Mouse (Mus musculus): ENCODE measurements around the gene Rpgrip1l. TPM values are rescaled to one million over a fixed set of nuclear protein-coding genes. Genes with fewer than 3 reads are reported as not detected.

Gene Rpgrip1l
- polyA plus RNA-seq, 1 experiment from 2014 or later, result 9.9 TPM

DNA sequence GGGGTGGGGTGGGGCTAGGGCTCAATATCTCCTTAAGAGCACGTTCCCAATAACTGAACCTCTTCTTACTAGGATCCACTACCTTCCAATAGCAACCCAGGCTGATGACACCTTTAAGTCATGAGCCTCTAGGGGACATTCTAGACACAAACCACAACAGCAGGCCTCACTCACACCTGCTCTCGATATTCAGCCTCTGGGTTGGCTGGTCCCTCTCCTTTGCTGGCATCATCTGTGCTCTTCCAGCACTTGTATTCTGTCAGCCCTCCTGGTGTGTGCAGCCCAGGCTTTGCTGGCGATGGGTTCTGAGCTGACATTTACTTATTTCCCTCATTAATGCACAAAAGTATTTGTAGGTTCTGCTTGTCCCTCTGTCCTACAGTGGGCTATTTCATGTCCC lies 98.8 kb downstream of the Rpgrip1l start:
- WGBS, result 59% methylated on average over 3 of the region's 3 CpGs
- no peak overlapping the region for H3K9ac ChIP-seq
- H3K36me3 ChIP-seq, result no peaks in the 10 kb centered on the region
- no peak overlapping the region for H3K4me3 ChIP-seq
- no peaks in the 10 kb centered on the region for H3K27me3 ChIP-seq
- no peak overlapping the region for H3K27ac ChIP-seq (replicated peaks)
- no peaks in the 10 kb centered on the region for H3K9me3 ChIP-seq
- no peak overlapping the region for H3K4me2 ChIP-seq
- H3K4me1 ChIP-seq (replicated peaks), result no peaks in the 10 kb centered on the region; the same call in 1 of the 2 replicates
- no peak for ATAC-seq (ENCODE audit: low FRiP score, low read depth)

DNA sequence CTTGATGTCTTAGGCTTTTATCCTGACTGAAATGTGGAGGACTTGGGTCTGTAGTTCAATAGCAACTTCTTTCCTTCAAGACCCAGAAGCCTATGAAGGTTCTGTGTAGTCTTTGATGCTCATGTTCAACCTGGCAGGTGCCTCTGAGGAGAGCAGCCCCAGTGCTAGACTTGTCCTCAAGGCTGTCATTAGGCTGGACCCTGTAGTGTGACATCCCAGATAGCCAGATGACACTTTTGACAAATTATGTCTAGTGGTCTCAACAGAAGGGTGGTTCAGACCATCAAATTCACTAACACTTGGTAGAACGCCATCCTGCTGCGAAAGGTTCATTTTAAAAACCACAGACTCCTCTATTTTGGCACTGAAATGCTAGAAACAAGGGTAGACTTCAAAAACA lies 100.1 kb downstream of the Rpgrip1l start:
- H3K4me3 ChIP-seq, result no peak overlapping the region
- H3K4me2 ChIP-seq, result no peak overlapping the region
- H3K9me3 ChIP-seq, result no peaks in the 10 kb centered on the region
- no peak overlapping the region for H3K27ac ChIP-seq (replicated peaks)
- ATAC-seq (ENCODE audit: low FRiP score, low read depth), result no peak
- no peaks in the 10 kb centered on the region for H3K4me1 ChIP-seq (replicated peaks)
- H3K27me3 ChIP-seq, result no peaks in the 10 kb centered on the region
- WGBS, result 95% methylated on average over 2 of the region's 2 CpGs
- H3K9ac ChIP-seq, result no peak overlapping the region
- no peaks in the 10 kb centered on the region for H3K36me3 ChIP-seq

DNA sequence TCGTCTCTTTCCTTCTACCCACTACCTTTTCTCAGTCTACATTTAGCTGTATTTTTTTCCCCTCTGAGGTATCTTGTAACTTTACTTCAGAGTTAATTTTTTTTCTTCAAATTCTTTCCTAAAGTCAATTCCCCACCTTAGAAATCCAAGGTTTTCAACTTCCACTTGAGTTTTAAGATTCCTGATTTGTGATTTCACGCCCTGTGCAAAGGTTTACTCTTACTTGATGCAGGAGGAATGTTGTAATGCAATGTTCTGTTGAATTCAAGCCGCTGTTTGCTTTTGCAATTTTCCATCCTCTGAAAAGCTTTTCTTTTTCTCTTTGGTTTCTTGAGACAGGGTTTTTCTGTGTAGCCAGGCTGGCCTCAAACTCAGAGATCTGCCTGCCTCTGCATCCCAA lies 103.4 kb downstream of the Rpgrip1l start:
- Histone ChIP-seq H3K4me2 (no peak overlapping the region), H3K4me3 (no peak overlapping the region), H3K27me3 (no peaks in the 10 kb centered on the region), H3K4me1 (replicated peaks) (no peaks in the 10 kb centered on the region), H3K9ac (no peak overlapping the region), H3K27ac (replicated peaks) (no peak overlapping the region), H3K36me3 (no peaks in the 10 kb centered on the region), H3K9me3 (no peaks in the 10 kb centered on the region)
- no peak for ATAC-seq (ENCODE audit: low FRiP score, low read depth)
- WGBS, result 90% methylated on average over 3 of the region's 3 CpGs

DNA sequence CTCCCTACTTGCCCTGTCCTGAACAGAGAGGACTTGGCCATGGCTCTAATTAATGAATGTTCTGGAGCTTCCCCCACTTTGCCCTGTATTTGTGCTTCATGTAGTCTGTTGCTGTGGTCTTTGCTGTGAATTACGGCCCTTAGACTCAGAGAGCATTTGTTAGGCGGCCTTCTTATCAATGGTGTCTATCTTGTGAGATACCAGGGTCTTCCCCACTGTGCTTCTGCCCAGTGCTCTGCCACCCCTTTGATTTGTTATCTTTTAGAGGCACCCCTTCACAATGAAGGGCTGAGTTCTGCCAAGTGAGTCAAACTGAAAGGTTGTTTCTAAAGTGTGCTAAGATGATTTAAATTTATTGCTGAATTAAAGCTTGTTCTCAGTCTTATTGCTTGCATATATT lies 105.4 kb downstream of the Rpgrip1l start:
- Histone ChIP-seq H3K4me1 (replicated peaks) (no peaks in the 10 kb centered on the region), H3K9ac (no peak overlapping the region), H3K4me3 (no peak overlapping the region), H3K27ac (replicated peaks) (no peak overlapping the region), H3K27me3 (no peaks in the 10 kb centered on the region), H3K36me3 (no peaks in the 10 kb centered on the region), H3K9me3 (no peaks in the 10 kb centered on the region), H3K4me2 (no peak overlapping the region)
- WGBS, result 83% methylated on average over 2 of the region's 2 CpGs
- no peak for ATAC-seq (ENCODE audit: low FRiP score, low read depth)

DNA sequence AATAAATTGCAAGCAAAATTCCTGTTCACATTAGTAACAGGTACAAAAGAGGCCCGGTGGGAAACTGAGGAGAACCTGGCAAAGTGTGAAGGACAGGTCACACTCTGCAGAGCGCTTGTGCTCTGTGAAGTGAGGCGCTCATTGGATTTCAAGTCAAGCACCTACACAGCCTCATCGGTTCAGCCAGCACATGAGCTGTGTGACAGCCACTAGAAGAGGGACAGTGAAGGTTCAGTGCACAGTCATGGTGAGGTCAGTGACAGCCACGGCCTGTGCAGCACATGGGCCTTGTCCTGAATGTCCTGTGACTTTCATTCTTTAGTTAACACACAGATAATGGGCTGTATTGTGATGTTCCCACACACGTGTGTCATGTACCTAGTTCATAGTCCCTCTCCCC lies 107.2 kb downstream of the Rpgrip1l start:
- Histone ChIP-seq H3K36me3 (no peaks in the 10 kb centered on the region), H3K9me3 (no peaks in the 10 kb centered on the region), H3K4me3 (no peak overlapping the region), H3K27me3 (no peaks in the 10 kb centered on the region), H3K4me1 (replicated peaks) (no peaks in the 10 kb centered on the region), H3K4me2 (no peak overlapping the region), H3K27ac (replicated peaks) (no peak overlapping the region), H3K9ac (no peak overlapping the region)
- 79% methylated on average over 6 of the region's 6 CpGs for WGBS
- ATAC-seq (ENCODE audit: low FRiP score, low read depth), result no peak

DNA sequence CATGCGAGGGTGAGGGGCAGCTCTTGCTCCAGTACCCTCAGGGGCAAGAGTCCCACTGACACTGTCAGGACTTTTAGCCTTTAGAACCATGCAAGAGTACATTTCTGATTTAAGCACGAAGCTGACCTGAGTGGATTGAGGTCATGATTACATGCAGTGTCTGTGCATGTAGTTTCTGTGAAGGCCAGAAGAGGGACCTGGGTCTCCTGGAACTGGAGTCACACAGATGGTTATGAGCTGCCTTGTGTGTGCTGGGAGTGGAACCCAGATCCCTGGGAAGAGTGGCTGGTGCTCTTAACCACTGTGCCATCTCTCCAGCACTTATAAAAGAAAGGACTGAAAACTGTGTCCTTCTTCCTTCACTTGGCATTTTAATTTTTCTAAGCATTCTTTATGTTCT lies 111.9 kb downstream of the Rpgrip1l start:
- H3K4me2 ChIP-seq, result no peak overlapping the region
- H3K36me3 ChIP-seq, result no peaks in the 10 kb centered on the region
- H3K4me3 ChIP-seq, result no peak overlapping the region
- 83% methylated on average over 2 of the region's 2 CpGs for WGBS
- H3K4me1 ChIP-seq (replicated peaks), result no peaks in the 10 kb centered on the region
- no peaks in the 10 kb centered on the region for H3K27me3 ChIP-seq
- ATAC-seq (ENCODE audit: low FRiP score, low read depth), result no peak
- H3K9ac ChIP-seq, result no peak overlapping the region
- H3K27ac ChIP-seq (replicated peaks), result no peak overlapping the region
- no peaks in the 10 kb centered on the region for H3K9me3 ChIP-seq

DNA sequence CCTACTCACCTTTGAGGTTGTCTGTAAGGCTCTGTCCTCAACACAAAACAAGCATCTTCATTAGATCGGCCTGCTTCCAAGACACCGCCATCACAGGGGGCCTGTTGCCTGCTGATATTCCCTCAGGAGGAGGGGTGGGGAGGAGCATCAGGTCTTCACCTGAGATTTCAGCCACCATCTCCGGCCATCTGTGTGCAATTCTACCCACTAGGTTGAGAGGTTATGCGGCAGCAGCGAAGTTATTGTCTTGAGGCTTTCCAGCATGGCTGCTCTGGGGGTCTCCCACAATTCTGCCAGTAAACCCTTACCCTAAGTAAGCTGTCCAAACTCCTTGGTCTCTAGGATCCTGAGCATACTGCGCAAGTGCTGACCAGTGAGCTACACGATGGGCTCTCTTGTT lies 113.2 kb downstream of the Rpgrip1l start, which contains the start of gene Aktip:
Gene Aktip, minus strand, starts transcription at position 101 of the 400 bp plus-strand sequence.
- ATAC-seq (ENCODE audit: low FRiP score, low read depth), result no peak
- no peaks in the 10 kb centered on the region for H3K4me1 ChIP-seq (replicated peaks)
- no peak within 1 kb of the TSS for H3K27ac ChIP-seq (replicated peaks)
- no peak within 1 kb of the TSS for H3K4me2 ChIP-seq
- H3K9ac ChIP-seq, result no peak within 1 kb of the TSS
- no peak within 1 kb of the TSS for H3K4me3 ChIP-seq
- H3K36me3 ChIP-seq, result no peaks in the 10 kb centered on the region
- WGBS, result 95% methylated on average over 7 of the region's 7 CpGs
- no peaks in the 10 kb centered on the region for H3K27me3 ChIP-seq
- no peaks in the 10 kb centered on the region for H3K9me3 ChIP-seq

DNA sequence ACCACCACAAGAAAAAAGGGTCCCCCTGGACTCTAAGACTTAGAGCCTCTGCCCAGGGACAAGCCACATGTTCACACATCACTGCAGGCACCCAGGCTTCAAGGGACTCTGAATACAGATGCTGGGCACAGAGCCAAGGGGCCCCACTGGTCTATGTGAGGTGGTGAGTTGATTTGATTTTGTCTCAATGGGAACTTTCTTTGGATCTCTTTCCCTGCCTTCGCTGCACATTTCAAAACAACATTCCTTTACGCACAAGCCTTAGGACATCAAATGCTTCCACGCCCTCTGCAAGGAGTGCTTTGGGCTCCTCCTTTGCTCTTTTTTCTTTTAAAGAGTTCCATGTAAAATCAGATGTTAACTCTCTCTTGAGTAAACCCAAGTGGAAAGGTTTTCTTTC lies 115.0 kb downstream of the Rpgrip1l start:
- ATAC-seq (ENCODE audit: low FRiP score, low read depth), result no peak
- Histone ChIP-seq H3K4me2 (no peak overlapping the region), H3K27ac (replicated peaks) (no peak overlapping the region), H3K36me3 (no peaks in the 10 kb centered on the region), H3K4me3 (no peak overlapping the region), H3K27me3 (no peaks in the 10 kb centered on the region), H3K9me3 (no peaks in the 10 kb centered on the region), H3K4me1 (replicated peaks) (no peaks in the 10 kb centered on the region), H3K9ac (no peak overlapping the region)
- 69% methylated on average over 3 of the region's 3 CpGs for WGBS

DNA sequence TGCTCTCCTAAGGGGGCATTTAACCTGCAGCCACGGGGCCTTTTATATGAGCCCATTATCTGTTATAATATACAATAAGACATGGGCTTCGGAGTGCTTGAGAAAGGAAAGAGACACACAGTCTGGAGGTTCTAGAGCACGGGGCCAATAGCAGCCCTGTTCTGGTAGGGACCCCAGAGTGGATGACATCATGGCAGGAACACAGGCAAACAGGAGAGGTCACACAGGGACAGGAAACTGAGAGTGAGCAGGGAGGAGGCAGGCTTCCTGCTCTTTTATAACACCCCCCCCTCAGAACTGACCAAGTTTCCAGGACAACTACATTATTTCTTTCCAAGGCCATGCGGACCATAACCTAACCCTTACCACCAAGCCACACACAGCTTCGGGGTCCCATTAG lies 115.8 kb downstream of the Rpgrip1l start:
- Histone ChIP-seq H3K4me3 (no peak overlapping the region), H3K36me3 (no peaks in the 10 kb centered on the region), H3K4me2 (no peak overlapping the region), H3K27ac (replicated peaks) (no peak overlapping the region), H3K27me3 (peaks cover 3% of the 10 kb centered on the region; the same call in 1 of the 2 replicates), H3K9me3 (no peaks in the 10 kb centered on the region), H3K4me1 (replicated peaks) (no peaks in the 10 kb centered on the region), H3K9ac (no peak overlapping the region)
- ATAC-seq (ENCODE audit: low FRiP score, low read depth), result no peak
- 87% methylated on average over 5 of the region's 5 CpGs for WGBS

DNA sequence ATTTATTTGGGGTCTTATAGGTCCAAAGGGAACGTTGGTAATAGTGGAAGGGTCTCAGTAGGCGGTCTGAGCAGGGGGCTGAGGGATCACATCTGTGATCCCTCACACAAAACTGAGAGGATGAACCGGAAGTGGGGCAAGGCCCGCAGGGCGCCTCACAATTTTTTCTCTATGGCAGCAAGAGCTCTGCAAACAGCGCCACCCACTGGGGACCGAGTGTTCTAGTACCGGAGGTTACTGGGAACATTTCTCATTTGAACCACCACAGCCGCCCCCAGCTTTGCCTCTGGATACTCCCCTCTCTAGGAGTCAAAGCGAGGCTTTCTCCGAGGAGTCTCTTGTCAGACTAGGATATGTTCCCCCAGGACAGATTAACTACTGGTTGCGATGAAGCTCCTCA lies 116.4 kb downstream of the Rpgrip1l start:
- Histone ChIP-seq H3K4me2 (no peak overlapping the region), H3K36me3 (no peaks in the 10 kb centered on the region), H3K4me3 (no peak overlapping the region), H3K9me3 (no peaks in the 10 kb centered on the region), H3K27ac (replicated peaks) (no peak overlapping the region), H3K9ac (no peak overlapping the region), H3K4me1 (replicated peaks) (no peaks in the 10 kb centered on the region), H3K27me3 (peaks cover 6% of the 10 kb centered on the region; the same call in 1 of the 2 replicates)
- ATAC-seq (ENCODE audit: low FRiP score, low read depth), result no peak
- WGBS, result 82% methylated on average over 12 of the region's 12 CpGs

DNA sequence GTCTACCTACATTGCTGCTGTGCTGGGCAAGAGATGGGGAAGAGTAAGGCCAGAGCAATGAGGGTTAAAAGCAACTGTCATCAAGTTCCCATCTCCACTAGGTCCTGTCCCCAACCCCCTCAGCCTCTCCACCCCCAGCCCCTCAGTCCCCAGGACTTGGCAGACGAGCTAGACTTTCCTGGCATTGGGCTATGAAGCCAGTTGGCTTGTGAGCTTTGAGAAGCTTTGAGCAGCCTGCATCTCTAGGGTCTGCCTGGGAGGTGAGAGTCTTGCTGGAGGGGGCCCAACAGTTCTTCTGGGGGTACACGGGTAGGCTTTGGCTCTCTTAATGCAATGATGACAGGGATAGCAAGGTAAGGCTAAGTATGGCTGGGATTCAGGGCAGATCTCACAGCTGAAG lies 119.0 kb downstream of the Rpgrip1l start:
- H3K4me1 ChIP-seq (replicated peaks), result no peaks in the 10 kb centered on the region; the same call in 1 of the 2 replicates
- H3K36me3 ChIP-seq, result no peaks in the 10 kb centered on the region
- no peaks in the 10 kb centered on the region for H3K9me3 ChIP-seq
- H3K9ac ChIP-seq, result no peak overlapping the region
- H3K27me3 ChIP-seq, result peaks cover 22% of the 10 kb centered on the region
- no peak overlapping the region for H3K27ac ChIP-seq (replicated peaks)
- no peak overlapping the region for H3K4me3 ChIP-seq
- no peak overlapping the region for H3K4me2 ChIP-seq
- no peak for ATAC-seq (ENCODE audit: low FRiP score, low read depth)
- 88% methylated on average over 2 of the region's 2 CpGs for whole genome bisulfite sequencing

DNA sequence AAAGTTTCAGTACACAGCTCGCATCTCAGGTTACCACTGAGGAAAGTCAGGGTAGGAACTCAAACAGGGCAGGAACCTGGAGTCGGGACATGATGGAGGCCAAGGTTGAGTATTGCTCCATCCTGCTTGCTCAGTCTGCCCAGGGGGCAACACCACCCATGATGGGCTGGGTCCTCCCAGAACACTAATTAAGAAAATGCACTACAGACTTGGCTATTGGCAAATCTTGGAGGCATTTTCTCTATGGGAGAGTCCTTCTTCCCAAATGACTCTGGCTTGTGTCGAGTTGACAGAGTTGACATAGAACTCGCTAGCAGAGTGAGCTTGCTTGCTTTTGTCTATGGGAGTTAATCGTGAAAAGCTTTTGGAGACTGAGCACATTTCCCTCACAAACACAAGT lies 120.1 kb downstream of the Rpgrip1l start:
- no peaks in the 10 kb centered on the region for H3K9me3 ChIP-seq
- no peak overlapping the region for H3K27ac ChIP-seq (replicated peaks)
- WGBS, result 93% methylated on average over 5 of the region's 5 CpGs
- H3K9ac ChIP-seq, result no peak overlapping the region
- H3K36me3 ChIP-seq, result no peaks in the 10 kb centered on the region
- no peaks in the 10 kb centered on the region; the same call in 1 of the 2 replicates for H3K4me1 ChIP-seq (replicated peaks)
- H3K4me3 ChIP-seq, result no peak overlapping the region
- H3K27me3 ChIP-seq, result peaks cover 22% of the 10 kb centered on the region
- ATAC-seq (ENCODE audit: low FRiP score, low read depth), result no peak
- no peak overlapping the region for H3K4me2 ChIP-seq

DNA sequence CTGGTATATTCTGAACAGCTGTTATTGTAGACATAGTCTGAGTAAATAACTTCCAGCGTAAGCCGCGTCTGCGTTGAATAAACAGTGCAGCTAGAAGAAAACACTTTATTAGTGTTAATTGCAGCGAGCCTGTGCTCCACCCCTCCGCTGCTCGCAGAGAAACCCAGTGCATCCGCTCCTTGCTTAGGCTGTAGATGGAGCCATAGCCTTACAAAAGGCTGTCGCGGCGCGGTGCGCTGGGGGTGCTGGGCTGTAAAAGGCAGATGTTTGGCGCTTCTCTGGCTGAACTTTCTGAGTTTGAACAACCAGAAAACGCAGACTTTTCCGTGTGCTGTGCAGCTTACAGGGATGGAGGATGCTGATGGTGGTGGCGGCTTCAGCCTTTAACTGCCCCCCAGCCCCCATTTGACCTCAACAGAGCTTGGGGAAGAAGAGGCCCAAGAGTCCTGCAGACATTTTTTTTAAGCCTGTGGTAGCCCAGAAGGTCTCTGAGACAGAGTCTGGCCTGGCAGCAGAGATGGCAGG lies 122.2 kb downstream of the Rpgrip1l start:
- Histone ChIP-seq H3K27ac (replicated peaks) (no peak overlapping the region), H3K9me3 (no peaks in the 10 kb centered on the region), H3K4me3 (no peak overlapping the region), H3K27me3 (peaks cover 22% of the 10 kb centered on the region), H3K36me3 (no peaks in the 10 kb centered on the region), H3K4me1 (replicated peaks) (no peaks in the 10 kb centered on the region; the same call in 1 of the 2 replicates), H3K4me2 (peak overlapping the region; percentile 18; the same call in 1 of the 2 replicates), H3K9ac (no peak overlapping the region)
- peak; percentile 89; the same call in 1 of the 2 replicates for ATAC-seq (ENCODE audit: low FRiP score, low read depth)
- 6% methylated on average over 17 of the region's 17 CpGs for whole genome bisulfite sequencing
